Comparison of ENCODE assay signal across 7 mouse cellular contexts in the genomic region with DNA sequence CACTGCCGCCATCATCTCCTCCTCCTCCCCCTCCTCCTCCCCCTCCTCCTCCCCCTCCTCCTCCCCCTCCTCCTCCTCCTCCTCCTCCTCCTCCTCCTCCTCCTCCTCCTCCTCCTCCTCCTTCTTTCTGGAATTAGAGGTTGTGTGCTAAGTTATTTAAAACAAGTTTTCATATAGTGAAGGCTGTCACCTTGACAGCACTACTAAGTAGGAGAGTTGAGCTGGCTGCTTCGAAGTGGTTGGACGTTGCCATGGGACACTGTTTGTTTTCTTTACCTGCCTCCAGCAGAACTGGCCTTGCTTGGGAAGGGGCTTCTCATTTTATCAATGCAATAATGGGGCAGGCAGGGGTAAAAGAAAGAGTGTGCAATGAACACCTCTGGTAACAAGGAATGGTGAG. TPM values are rescaled to one million over a fixed set of nuclear protein-coding genes. Genes with fewer than 3 reads are reported as not detected.
A peak's percentile ranks its signal among the peaks of the same experiment; 100 is the strongest.
DNase-seq lines count a peak whose midpoint lies in the region; ATAC-seq and TF ChIP-seq lines count a peak whose summit lies in the region.

A gene (minus strand): TSS at position 101 of the 400 bp plus-strand sequence.

- intact Hi-C loops in left cerebral cortex, postnatal 4 days (cut with DNase I) = no loop called here

- TF ChIP-seq POLR2A in lung, adult 2 months (IDR thresholded peaks at IDR 0.05; ENCODE audit: borderline replicate concordance, extremely low read depth, low read depth, low read length) = no peak

- H3K9me3 ChIP-seq in forebrain, embryonic 10.5 days = no peaks in the 10 kb centered on the region
- H3K9me3 ChIP-seq in limb, embryonic 10.5 days (replicated peaks) = no peaks in the 10 kb centered on the region
- H3K9me3 ChIP-seq in neural tube, embryonic 15.5 days (replicated peaks) = no peaks in the 10 kb centered on the region

- WGBS in lung, adult 2 months = 29% methylated on average over 3 of the region's 3 CpGs
- WGBS in forebrain, embryonic 10.5 days = 57% methylated on average over 3 of the region's 3 CpGs
- 60% methylated on average over 3 of the region's 3 CpGs for WGBS in limb, embryonic 10.5 days
- WGBS in neural tube, embryonic 15.5 days = 69% methylated on average over 3 of the region's 3 CpGs

- H3K27ac ChIP-seq in forebrain, embryonic 10.5 days = peak within 1 kb of the TSS; percentile 80
- H3K27ac ChIP-seq in limb, embryonic 10.5 days = peak within 1 kb of the TSS; percentile 82
- no peak within 1 kb of the TSS for H3K27ac ChIP-seq in neural tube, embryonic 15.5 days (replicated peaks)

- TF ChIP-seq CTCF in lung, adult 2 months (IDR thresholded peaks at IDR 0.05; ENCODE audit: insufficient read depth, low read length) = no peak

- peak within 1 kb of the TSS; percentile 93 for H3K4me2 ChIP-seq in neural tube, embryonic 15.5 days

- peak within 1 kb of the TSS; percentile 53 for H3K4me3 ChIP-seq in lung, adult 2 months (replicated peaks; ENCODE audit: extremely low read depth, low read depth, low read length)
- H3K4me3 ChIP-seq in forebrain, embryonic 10.5 days = peak within 1 kb of the TSS; percentile 65
- H3K4me3 ChIP-seq in limb, embryonic 10.5 days = peak within 1 kb of the TSS; percentile 65
- H3K4me3 ChIP-seq in neural tube, embryonic 15.5 days (replicated peaks) = peak within 1 kb of the TSS; percentile 56

- H3K9ac ChIP-seq in neural tube, embryonic 15.5 days (replicated peaks) = peak within 1 kb of the TSS; percentile 60

- no peak for ATAC-seq in neural tube, embryonic 15.5 days (ENCODE audit: low FRiP score)

- H3K27me3 ChIP-seq in forebrain, embryonic 10.5 days (ENCODE audit: poor library complexity, severe bottlenecking) = peaks cover 31% of the 10 kb centered on the region
- peaks cover 29% of the 10 kb centered on the region for H3K27me3 ChIP-seq in limb, embryonic 10.5 days (ENCODE audit: low read depth, poor library complexity, severe bottlenecking)
- peaks cover 30% of the 10 kb centered on the region for H3K27me3 ChIP-seq in neural tube, embryonic 15.5 days (replicated peaks)

- no peaks in the 10 kb centered on the region for H3K36me3 ChIP-seq in forebrain, embryonic 10.5 days (replicated peaks)
- H3K36me3 ChIP-seq in limb, embryonic 10.5 days = no peaks in the 10 kb centered on the region
- H3K36me3 ChIP-seq in neural tube, embryonic 15.5 days = no peaks in the 10 kb centered on the region

- DNase-seq in lung, adult 2 months = no peak
- no peak for DNase-seq in lung, postnatal 14 days
- no peak for DNase-seq in forebrain, embryonic 10.5 days (ENCODE audit: extremely low spot score, low spot score)
- DNase-seq in limb, embryonic 10.5 days (ENCODE audit: low spot score) = no peak
- DNase-seq in adrenal gland, postnatal 25 days = no peak
- DNase-seq in left cerebral cortex, postnatal 4 days = no peak

- no peaks in the 10 kb centered on the region for H3K4me1 ChIP-seq in lung, adult 2 months (ENCODE audit: control insufficient read depth, insufficient read depth, low read length)
- peaks cover 8% of the 10 kb centered on the region; the same call in 1 of the 2 replicates for H3K4me1 ChIP-seq in forebrain, embryonic 10.5 days
- H3K4me1 ChIP-seq in limb, embryonic 10.5 days = peaks cover 8% of the 10 kb centered on the region; the same call in 1 of the 2 replicates
- H3K4me1 ChIP-seq in neural tube, embryonic 15.5 days = 0 out of 2 replicates have a peak, but pooled peaks cover 5% of the 10 kb centered on the region

RNA-seq across cellular contexts. Expression of the gene that starts here (rescaled TPM):
- polyA plus RNA-seq in lung, adult 2 months (2012; rRNA removed) = not detected in 2 replicates
- polyA plus RNA-seq in forebrain, embryonic 10.5 days (2016; fragmentation: Nextera tagmentation; extraction: Ambion mirVana) = not detected in 2 replicates
- not detected in 2 replicates for polyA plus RNA-seq in limb, embryonic 10.5 days (2016; fragmentation: Nextera tagmentation; extraction: Ambion mirVana)
- not detected in 2 replicates for polyA plus RNA-seq in neural tube, embryonic 15.5 days (2015; fragmentation: Nextera tagmentation; extraction: Ambion mirVana)
- total RNA-seq in adrenal gland, postnatal 25 days (2021) = not detected in 2 replicates
- not detected for total RNA-seq in left cerebral cortex, postnatal 4 days (2021)
